Mouse (Mus musculus) forebrain, embryonic 13.5 days (tissue): ENCODE measurements around the gene Asb16. TPM values are rescaled to one million over a fixed set of nuclear protein-coding genes. Genes with fewer than 3 reads are reported as not detected.

Source experiments
- ATAC-seq: fragments of 200-750 bp; cut with Nextera tagmentation; 2 replicates; pipeline ENCODE4 v1.8.0; 2017
- H3K27ac ChIP-seq: fragments of 300-500 bp; sonication (generic); 2 replicates; pipeline ENCODE4 v1.5.1; 2015; ENCODE audit warnings: inconsistent platforms, mild to moderate bottlenecking, moderate library complexity
- H3K27me3 ChIP-seq: fragments of 300-500 bp; sonication (generic); 2 replicates; pipeline ENCODE4 v1.6.1; 2015; ENCODE audit warnings: mild to moderate bottlenecking, inconsistent platforms
- H3K36me3 ChIP-seq: fragments of 300-500 bp; sonication (generic); 2 replicates; pipeline ENCODE4 v1.6.1; 2015; ENCODE audit warnings: mild to moderate bottlenecking, inconsistent platforms; ENCODE audit not compliant: poor library complexity, severe bottlenecking
- H3K4me1 ChIP-seq: fragments of 300-500 bp; sonication (generic); 2 replicates; pipeline ENCODE4 v1.6.1; 2015; ENCODE audit warnings: inconsistent platforms
- H3K4me2 ChIP-seq: fragments of 300-500 bp; sonication (generic); 2 replicates; pipeline ENCODE4 v1.6.1; 2015; ENCODE audit warnings: inconsistent platforms, mild to moderate bottlenecking, moderate library complexity
- H3K4me3 ChIP-seq: fragments of 300-500 bp; sonication (generic); 2 replicates; pipeline ENCODE4 v1.5.1; 2015; ENCODE audit warnings: mild to moderate bottlenecking, inconsistent platforms
- H3K9ac ChIP-seq: fragments of 300-500 bp; sonication (generic); 2 replicates; pipeline ENCODE4 v1.6.1; 2015; ENCODE audit warnings: mild to moderate bottlenecking, inconsistent platforms
- H3K9me3 ChIP-seq: fragments of 300-500 bp; sonication (generic); replicated peaks from 2 replicates; pipeline ENCODE4 v1.6.1; 2016; ENCODE audit warnings: inconsistent platforms
- WGBS: fragments of 180-500 bp; shearing (Covaris S2); methylation state at CpG from one replicate; pipeline ENCODE4 v1.1.7; 2015; 5-methylcytosine and 5-hydroxymethylcytosine counted together
- polyA plus RNA-seq: library from polyadenylated mRNA; unstranded; fragments of >200 nt; fragmentation: Nextera tagmentation; extraction: Ambion mirVana; gene quantifications from 2 replicates; pipeline ENCODE4 v1.2.1, GENCODE M21; 2015

Asb16 gene
- polyA plus RNA-seq, 1 experiment from 2014 or later: not detected

- no peak overlapping the region for H3K27ac ChIP-seq
- no peak for ATAC-seq
- H3K4me1 ChIP-seq: peaks cover 32% of the 10 kb centered on the region
- no peak overlapping the region for H3K4me3 ChIP-seq
- no peaks in the 10 kb centered on the region for H3K27me3 ChIP-seq
- no peaks in the 10 kb centered on the region for H3K9me3 ChIP-seq
- no peak overlapping the region for H3K4me2 ChIP-seq
- H3K9ac ChIP-seq: no peak overlapping the region
- WGBS: 74% methylated on average over 6 of the region's 6 CpGs
- H3K36me3 ChIP-seq: 0 out of 2 replicates have a peak, but pooled peaks cover 3% of the 10 kb centered on the region
Observed at GRCm38 (mm10) chr11:102246273-102246635, 22.3 kb upstream of the Asb16 start.

GRCm38 (mm10) chr11:102246871-102247270, 21.7 kb upstream of the Asb16 start:
- no peak overlapping the region for H3K4me3 ChIP-seq
- H3K4me2 ChIP-seq: no peak overlapping the region
- H3K4me1 ChIP-seq: peaks cover 32% of the 10 kb centered on the region
- H3K27ac ChIP-seq: no peak overlapping the region
- H3K9ac ChIP-seq: no peak overlapping the region
- no peak for ATAC-seq
- 88% methylated on average over 4 of the region's 4 CpGs for WGBS
- H3K27me3 ChIP-seq: no peaks in the 10 kb centered on the region
- no peaks in the 10 kb centered on the region for H3K9me3 ChIP-seq
- peaks cover 7% of the 10 kb centered on the region; the same call in 1 of the 2 replicates for H3K36me3 ChIP-seq

GRCm38 (mm10) chr11:102248630-102249230, 19.8 kb upstream of the Asb16 start, which contains the start of gene BC030867:
BC030867 (plus strand) TSS chr11:102248882.
- ATAC-seq: peak; percentile 65
- no peak within 1 kb of the TSS for H3K27ac ChIP-seq

GRCm38 (mm10) chr11:102249351-102250090, 19.0 kb upstream of the Asb16 start:
- Histone ChIP-seq H3K4me1 (peaks cover 30% of the 10 kb centered on the region), H3K9ac (peak overlapping the region; percentile 76), H3K9me3 (no peaks in the 10 kb centered on the region), H3K4me3 (peak overlapping the region; percentile 67), H3K36me3 (peaks cover 11% of the 10 kb centered on the region; the same call in 1 of the 2 replicates), H3K27ac (no peak overlapping the region), H3K4me2 (peak overlapping the region; percentile 87), H3K27me3 (no peaks in the 10 kb centered on the region)
- WGBS: 14% methylated on average over 9 of the region's 9 CpGs
- no peak for ATAC-seq

More at GRCm38 (mm10) chr11:102248630-102249230, 19.8 kb upstream of the Asb16 start, which contains the start of gene BC030867:
- Histone ChIP-seq H3K9me3 (no peaks in the 10 kb centered on the region), H3K9ac (peak within 1 kb of the TSS; percentile 76), H3K4me2 (peak within 1 kb of the TSS; percentile 87), H3K27me3 (no peaks in the 10 kb centered on the region), H3K36me3 (peaks cover 11% of the 10 kb centered on the region; the same call in 1 of the 2 replicates), H3K4me1 (peaks cover 32% of the 10 kb centered on the region), H3K4me3 (peak within 1 kb of the TSS; percentile 67)
- under 1% methylated on average over 41 of the region's 41 CpGs for WGBS

- H3K4me3 ChIP-seq: no peak overlapping the region
- ATAC-seq: no peak
- 27% methylated on average over 9 of the region's 9 CpGs for WGBS
- 0 out of 2 replicates have a peak overlapping the region, but pooled peaks have one; percentile 2 for H3K4me2 ChIP-seq
- peaks cover 15% of the 10 kb centered on the region for H3K4me1 ChIP-seq
- peak overlapping the region; percentile 51 for H3K27ac ChIP-seq
- H3K9me3 ChIP-seq: no peaks in the 10 kb centered on the region
- peaks cover 41% of the 10 kb centered on the region for H3K36me3 ChIP-seq
- no peak overlapping the region for H3K9ac ChIP-seq
- H3K27me3 ChIP-seq: no peaks in the 10 kb centered on the region
Observed at GRCm38 (mm10) chr11:102257514-102257913, 11.0 kb upstream of the Asb16 start.

GRCm38 (mm10) chr11:102258095-102258494, 10.4 kb upstream of the Asb16 start:
- peaks cover 15% of the 10 kb centered on the region for H3K4me1 ChIP-seq
- H3K9ac ChIP-seq: no peak overlapping the region
- H3K27me3 ChIP-seq: no peaks in the 10 kb centered on the region
- no peak overlapping the region for H3K4me3 ChIP-seq
- ATAC-seq: no peak
- peak overlapping the region; percentile 51 for H3K27ac ChIP-seq
- peaks cover 45% of the 10 kb centered on the region for H3K36me3 ChIP-seq
- WGBS: 85% methylated on average over 6 of the region's 6 CpGs
- H3K9me3 ChIP-seq: no peaks in the 10 kb centered on the region
- no peak overlapping the region for H3K4me2 ChIP-seq

- Histone ChIP-seq H3K4me2 (no peak overlapping the region), H3K36me3 (peaks cover 48% of the 10 kb centered on the region), H3K9me3 (no peaks in the 10 kb centered on the region), H3K27me3 (no peaks in the 10 kb centered on the region), H3K9ac (no peak overlapping the region), H3K27ac (no peak overlapping the region), H3K4me3 (no peak overlapping the region), H3K4me1 (peaks cover 15% of the 10 kb centered on the region)
- 92% methylated on average over 3 of the region's 3 CpGs for WGBS
- ATAC-seq: no peak
Observed at GRCm38 (mm10) chr11:102258521-102258920, 10.0 kb upstream of the Asb16 start.

- no peak for ATAC-seq
- peaks cover 28% of the 10 kb centered on the region for H3K36me3 ChIP-seq
- no peak overlapping the region for H3K4me3 ChIP-seq
- H3K9me3 ChIP-seq: no peaks in the 10 kb centered on the region
- no peak overlapping the region for H3K4me2 ChIP-seq
- no peaks in the 10 kb centered on the region for H3K27me3 ChIP-seq
- peaks cover 7% of the 10 kb centered on the region for H3K4me1 ChIP-seq
- H3K9ac ChIP-seq: no peak overlapping the region
- 88% methylated on average over 7 of the region's 7 CpGs for WGBS
- H3K27ac ChIP-seq: no peak overlapping the region
Observed at GRCm38 (mm10) chr11:102263211-102263610, 5.3 kb upstream of the Asb16 start.

DNA sequence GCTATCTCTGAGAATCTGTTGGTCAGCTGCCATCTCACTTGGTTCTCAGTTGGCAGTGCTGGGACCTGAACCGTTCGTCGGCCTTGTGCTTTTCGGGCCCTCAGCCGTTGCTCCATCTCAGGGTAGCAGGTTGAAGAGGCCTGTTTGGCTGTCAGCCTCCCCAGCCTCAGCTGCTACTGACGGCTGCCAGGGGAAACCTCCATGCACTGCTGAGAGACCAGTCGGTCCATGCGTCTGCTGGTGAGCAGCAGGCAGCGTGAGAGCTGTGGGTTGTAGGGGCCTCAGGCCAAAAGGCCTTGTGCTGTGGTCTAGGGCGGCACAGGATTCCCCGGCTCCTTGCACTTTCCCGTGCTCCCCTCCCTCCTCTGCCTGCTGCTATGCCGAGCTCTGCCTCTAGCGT, 2.7 kb upstream of the Asb16 start:
- 61% methylated on average over 14 of the region's 14 CpGs for WGBS
- Histone ChIP-seq H3K9ac (no peak overlapping the region), H3K4me2 (no peak overlapping the region), H3K27ac (no peak overlapping the region), H3K4me1 (peaks cover 6% of the 10 kb centered on the region; the same call in 1 of the 2 replicates), H3K9me3 (no peaks in the 10 kb centered on the region), H3K27me3 (no peaks in the 10 kb centered on the region), H3K36me3 (peaks cover 14% of the 10 kb centered on the region), H3K4me3 (no peak overlapping the region)
- no peak for ATAC-seq

DNA sequence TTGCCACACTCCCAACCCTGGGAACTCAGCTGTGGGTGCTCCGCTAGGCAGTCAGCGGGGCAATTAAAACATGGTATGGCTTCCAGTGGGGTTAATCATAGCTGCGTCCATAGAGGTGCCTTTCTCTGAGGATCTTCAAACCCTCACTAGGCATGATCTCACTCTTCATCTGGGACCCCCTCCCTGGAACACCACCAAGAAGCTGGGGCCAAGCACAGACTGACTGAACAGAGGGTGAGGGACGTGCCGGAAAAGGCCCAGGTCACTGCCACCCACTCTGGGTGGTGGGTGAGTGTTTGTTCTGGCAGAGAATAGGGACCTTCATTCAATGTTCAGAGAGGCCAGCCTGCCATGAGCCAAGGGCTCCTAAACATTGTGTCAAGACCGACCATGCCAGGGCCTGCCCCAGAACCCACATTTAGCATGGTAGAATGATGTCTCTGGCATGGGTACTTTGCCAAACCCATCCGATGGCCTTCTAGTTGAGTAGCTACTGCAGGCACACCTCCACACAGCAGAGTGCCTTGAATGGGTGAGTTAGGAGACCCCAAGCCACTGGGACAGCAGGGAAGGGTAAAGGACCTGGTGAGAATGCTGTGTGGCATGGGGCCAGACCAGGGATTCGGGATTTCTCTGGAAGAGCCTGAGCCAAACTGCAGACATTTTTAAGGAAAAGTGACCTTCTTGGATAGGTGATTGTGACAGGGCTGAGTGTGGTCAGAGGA, 1.8 kb upstream of the Asb16 start:
- no peak overlapping the region for H3K4me3 ChIP-seq
- peaks cover 14% of the 10 kb centered on the region for H3K36me3 ChIP-seq
- H3K4me1 ChIP-seq: peaks cover 6% of the 10 kb centered on the region; the same call in 1 of the 2 replicates
- H3K4me2 ChIP-seq: no peak overlapping the region
- no peaks in the 10 kb centered on the region for H3K27me3 ChIP-seq
- H3K9me3 ChIP-seq: no peaks in the 10 kb centered on the region
- H3K9ac ChIP-seq: peak overlapping the region; percentile 8; the same call in 1 of the 2 replicates
- WGBS: 86% methylated on average over 8 of the region's 8 CpGs
- 0 out of 2 replicates have a peak overlapping the region, but pooled peaks have one; percentile 31 for H3K27ac ChIP-seq
- no peak for ATAC-seq

GRCm38 (mm10) chr11:102267480-102267879, 1.1 kb upstream of the Asb16 start:
- ATAC-seq: peak; percentile 76
- Histone ChIP-seq H3K4me2 (no peak overlapping the region), H3K27ac (0 out of 2 replicates have a peak overlapping the region, but pooled peaks have one; percentile 31), H3K27me3 (no peaks in the 10 kb centered on the region), H3K4me1 (peaks cover 6% of the 10 kb centered on the region; the same call in 1 of the 2 replicates), H3K9me3 (no peaks in the 10 kb centered on the region), H3K36me3 (peaks cover 8% of the 10 kb centered on the region), H3K9ac (0 out of 2 replicates have a peak overlapping the region, but pooled peaks have one; percentile 8), H3K4me3 (no peak overlapping the region)
- WGBS: 9% methylated on average over 11 of the region's 11 CpGs
